Mouse (Mus musculus) heart, postnatal 0 days (tissue): ENCODE data around the gene Tspan14. TPM values are rescaled to one million over a fixed set of nuclear protein-coding genes. Genes with fewer than 3 reads are reported as not detected.

Source experiments
- ATAC-seq: fragments of 200-750 bp; cut with Nextera tagmentation; 2 replicates; pipeline ENCODE4 v1.8.0; 2017; ENCODE audit warnings: low read depth, moderate number of reproducible peaks, moderate library complexity; ENCODE audit not compliant: insufficient read depth
- DNase-seq: peaks from one replicate; pipeline ENCODE4 v3.0.0-alpha.2; 2016; ENCODE audit warnings: low spot score
- H3K27ac ChIP-seq: fragments of 300-500 bp; sonication (generic); 2 replicates; pipeline ENCODE4 v1.5.1; 2014; ENCODE audit warnings: low read depth, mild to moderate bottlenecking
- H3K27me3 ChIP-seq: fragments of 300-500 bp; sonication (generic); 2 replicates; pipeline ENCODE4 v1.6.1; 2014; ENCODE audit warnings: low read length, mixed read lengths; ENCODE audit not compliant: control insufficient read depth, insufficient read depth
- H3K36me3 ChIP-seq: fragments of 300-500 bp; sonication (generic); replicated peaks from 2 replicates; pipeline ENCODE4 v1.6.1; 2014; ENCODE audit warnings: low read length, mixed read lengths; ENCODE audit not compliant: control insufficient read depth, insufficient read depth
- H3K4me1 ChIP-seq: fragments of 300-500 bp; sonication (generic); 2 replicates; pipeline ENCODE4 v1.6.1; 2014; ENCODE audit warnings: antibody characterized with exemption; ENCODE audit not compliant: control insufficient read depth, insufficient read depth
- H3K4me2 ChIP-seq: fragments of 300-500 bp; sonication (generic); 2 replicates; pipeline ENCODE4 v1.6.1; 2014; ENCODE audit warnings: low read depth, mild to moderate bottlenecking, low read length, moderate library complexity
- H3K4me3 ChIP-seq: fragments of 300-500 bp; sonication (generic); 2 replicates; pipeline ENCODE4 v1.5.1; 2014; ENCODE audit warnings: low read depth, low read length
- H3K9ac ChIP-seq: fragments of 300-500 bp; sonication (generic); replicated peaks from 2 replicates; pipeline ENCODE4 v1.6.1; 2014; ENCODE audit warnings: low read depth, low read length, mixed read lengths
- H3K9me3 ChIP-seq: fragments of 300-500 bp; sonication (generic); replicated peaks from 2 replicates; pipeline ENCODE4 v1.6.1; 2016; ENCODE audit warnings: low read length; ENCODE audit not compliant: control insufficient read depth
- CTCF ChIP-seq: IDR thresholded peaks from 2 replicates; pipeline ENCODE4 v1.5.1; 2016; ENCODE audit warnings: antibody characterized with exemption, control low read depth, low read depth
- EP300 ChIP-seq: IDR thresholded peaks from 2 replicates; pipeline ENCODE4 v1.6.1; 2016; ENCODE audit warnings: antibody characterized with exemption, low read depth
- WGBS: fragments of 180-500 bp; shearing (Covaris S2); extraction: QIAGEN DNeasy Blood & Tissue Kit; methylation state at CpG from one replicate; pipeline ENCODE4 v1.1.7; 2014; 5-methylcytosine and 5-hydroxymethylcytosine counted together
- polyA plus RNA-seq: library from polyadenylated mRNA; unstranded; fragments of >200 nt; fragmentation: Nextera tagmentation; extraction: Ambion mirVana; gene quantifications from 2 replicates; pipeline ENCODE4 v1.2.1, GENCODE M21; 2015
- total RNA-seq: library from RNA; depleted of rRNA; stranded (reverse); fragments of >200 nt; gene quantifications from 2 replicates; pipeline ENCODE4 v1.2.3, GENCODE M21; 2014; ENCODE audit warnings: low replicate concordance

Tspan14 gene
- total and polyA plus RNA-seq, 2 experiments from 2014 or later, result 21.6 to 30.2 TPM

GRCm38 (mm10) chr14:40915838-40916237, 50.8 kb downstream of the Tspan14 start:
- Histone ChIP-seq H3K9ac (no peak overlapping the region), H3K27ac (no peak overlapping the region), H3K4me3 (no peak overlapping the region), H3K4me2 (no peak overlapping the region), H3K36me3 (peaks cover 27% of the 10 kb centered on the region), H3K27me3 (no peaks in the 10 kb centered on the region), H3K4me1 (peaks cover 15% of the 10 kb centered on the region; the same call in 1 of the 2 replicates), H3K9me3 (no peaks in the 10 kb centered on the region)
- TF ChIP-seq CTCF (no peak), EP300 (no peak)
- 55% methylated on average over 8 of the region's 8 CpGs for WGBS
- DNase-seq, result no peak
- no peak for ATAC-seq

- peak overlapping the region; percentile 20; the same call in 1 of the 2 replicates for H3K27ac ChIP-seq
- peaks cover 15% of the 10 kb centered on the region; the same call in 1 of the 2 replicates for H3K4me1 ChIP-seq
- DNase-seq (peak; percentile 46), ATAC-seq (peak; percentile 49)
- H3K4me2 ChIP-seq, result no peak overlapping the region
- H3K9ac ChIP-seq, result no peak overlapping the region; the same call in 1 of the 2 replicates
- H3K36me3 ChIP-seq, result peaks cover 38% of the 10 kb centered on the region
- no peaks in the 10 kb centered on the region for H3K9me3 ChIP-seq
- no peak overlapping the region for H3K4me3 ChIP-seq
- no peaks in the 10 kb centered on the region for H3K27me3 ChIP-seq
- WGBS, result 49% methylated on average over 3 of the region's 3 CpGs
- TF ChIP-seq CTCF (no peak), EP300 (no peak)
Measured at GRCm38 (mm10) chr14:40914701-40915100, 51.9 kb downstream of the Tspan14 start.

GRCm38 (mm10) chr14:40913709-40914108, 52.9 kb downstream of the Tspan14 start:
- Histone ChIP-seq H3K9me3 (no peaks in the 10 kb centered on the region), H3K4me1 (peaks cover 15% of the 10 kb centered on the region; the same call in 1 of the 2 replicates), H3K36me3 (peaks cover 48% of the 10 kb centered on the region), H3K4me3 (no peak overlapping the region), H3K27me3 (no peaks in the 10 kb centered on the region), H3K4me2 (no peak overlapping the region), H3K27ac (no peak overlapping the region), H3K9ac (no peak overlapping the region)
- 77% methylated on average over 6 of the region's 6 CpGs for WGBS
- no peak for TF ChIP-seq CTCF
- no peak for TF ChIP-seq EP300
- ATAC-seq (no peak), DNase-seq (no peak)

- TF ChIP-seq CTCF, result no peak
- no peak for TF ChIP-seq EP300
- Histone ChIP-seq H3K4me3 (no peak overlapping the region), H3K4me1 (peaks cover 23% of the 10 kb centered on the region), H3K36me3 (peaks cover 57% of the 10 kb centered on the region), H3K9me3 (no peaks in the 10 kb centered on the region), H3K9ac (no peak overlapping the region), H3K4me2 (no peak overlapping the region), H3K27me3 (no peaks in the 10 kb centered on the region), H3K27ac (no peak overlapping the region)
- no peak for ATAC-seq
- DNase-seq, result no peak
Measured at GRCm38 (mm10) chr14:40911529-40911928, 55.1 kb downstream of the Tspan14 start.

- no peak overlapping the region for H3K9ac ChIP-seq
- no peak for TF ChIP-seq CTCF
- no peak for TF ChIP-seq EP300
- H3K36me3 ChIP-seq, result peaks cover 61% of the 10 kb centered on the region
- no peaks in the 10 kb centered on the region for H3K9me3 ChIP-seq
- no peak overlapping the region for H3K4me2 ChIP-seq
- DNase-seq (no peak), ATAC-seq (no peak)
- no peak overlapping the region for H3K27ac ChIP-seq
- H3K27me3 ChIP-seq, result no peaks in the 10 kb centered on the region
- peaks cover 8% of the 10 kb centered on the region; the same call in 1 of the 2 replicates for H3K4me1 ChIP-seq
- 79% methylated on average over 9 of the region's 9 CpGs for WGBS
- H3K4me3 ChIP-seq, result no peak overlapping the region
Measured at GRCm38 (mm10) chr14:40908763-40909162, 57.8 kb downstream of the Tspan14 start.

- peak overlapping the region; percentile 10; the same call in 1 of the 2 replicates for H3K4me2 ChIP-seq
- peaks cover 8% of the 10 kb centered on the region; the same call in 1 of the 2 replicates for H3K4me1 ChIP-seq
- H3K27ac ChIP-seq, result no peak overlapping the region
- H3K9ac ChIP-seq, result no peak overlapping the region
- DNase-seq (no peak), ATAC-seq (peak; percentile 89)
- H3K9me3 ChIP-seq, result no peaks in the 10 kb centered on the region
- 16% methylated on average over 9 of the region's 9 CpGs for WGBS
- H3K4me3 ChIP-seq, result no peak overlapping the region
- H3K36me3 ChIP-seq, result peaks cover 54% of the 10 kb centered on the region
- H3K27me3 ChIP-seq, result no peaks in the 10 kb centered on the region
- TF ChIP-seq EP300, result no peak
- no peak for TF ChIP-seq CTCF
Measured at GRCm38 (mm10) chr14:40906770-40907169, 59.8 kb downstream of the Tspan14 start.
